Mouse (Mus musculus): ENCODE measurements around the gene Tlx3. TPM values are rescaled to one million over a fixed set of nuclear protein-coding genes. Genes with fewer than 3 reads are reported as not detected.

Tlx3 gene
- not detected for polyA plus RNA-seq (2012; fragmentation: generic; extraction: Trizol)

GRCm38 (mm10) chr11:33203383-33204328 is at the start of gene Tlx3:
Tlx3 (minus strand) TSS chr11:33203589.

GRCm38 (mm10) chr11:33162998-33163506 is 40.3 kb downstream of the Tlx3 start, which contains the start of gene Npm1:
Npm1 (minus strand) TSS chr11:33163206.

Other genes with a start within 250 kb of the Tlx3 start
- 1 to 10 TPM in 1 of 2 experiments, under 1 TPM in 1; 0.23 to 5.6 TPM for gene Fgf18, start 56.2 kb downstream of the Tlx3 start, polyA plus RNA-seq (2012; fragmentation: generic; extraction: Trizol)
- 100 to 1,000 TPM in 1 of 2 experiments, 10 to 100 TPM in 1; 75.2 to 292 TPM for gene Npm1, start 40.4 kb downstream of the Tlx3 start, polyA plus RNA-seq (2012; fragmentation: generic; extraction: Trizol)
- not detected for gene Gm12117, start 73.1 kb upstream of the Tlx3 start, polyA plus RNA-seq (2012; fragmentation: generic; extraction: Trizol)